Mouse (Mus musculus) fibroblast of lung, adult 2 months (primary cell): Measurements from ENCODE around the gene Ogdh.

Source experiments
- DNase-seq: peaks from one replicate; pipeline ENCODE4 v3.0.0-alpha.2; 2011; ENCODE audit warnings: low read depth

The Ogdh gene

DNA sequence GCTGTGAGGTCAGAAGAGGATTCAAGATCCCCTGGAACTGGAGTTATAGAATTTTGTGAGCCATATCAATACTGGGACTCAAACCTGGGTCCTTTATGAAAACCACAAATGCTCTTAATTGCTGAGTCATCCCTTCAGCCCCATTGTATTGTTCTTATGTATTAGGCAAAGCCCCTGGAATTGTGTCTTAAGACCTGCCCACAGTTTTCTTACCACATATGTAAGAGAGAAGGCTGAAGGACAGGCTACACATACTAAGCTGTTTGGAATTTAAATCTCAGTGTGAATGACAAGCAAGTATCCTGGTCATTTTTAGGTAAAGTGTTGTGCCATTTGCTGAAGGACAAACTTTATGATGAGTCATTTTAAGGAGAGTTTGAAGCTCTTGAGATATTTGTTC is 4.6 kb downstream of the Ogdh start:
- no peak for DNase-seq

DNA sequence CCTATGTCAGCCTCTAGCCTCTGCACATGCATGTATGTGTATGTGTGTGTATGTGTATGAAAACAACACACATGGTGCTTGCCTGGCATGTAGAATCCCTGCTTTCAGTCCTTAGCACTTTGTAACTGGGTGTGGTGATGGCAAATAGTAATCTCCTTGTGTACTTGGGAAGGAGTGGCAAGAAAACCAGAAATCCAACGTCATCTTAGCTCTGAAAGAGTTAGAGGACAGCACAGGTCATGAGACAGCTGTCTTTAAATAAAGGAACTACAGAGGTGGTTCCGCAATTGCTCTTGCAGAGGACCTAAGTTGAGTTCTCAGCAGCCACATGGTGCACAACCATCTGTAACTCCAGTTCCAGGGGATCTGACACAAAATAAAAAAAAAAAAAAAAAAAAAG is 8.0 kb downstream of the Ogdh start:
- DNase-seq = no peak

DNA sequence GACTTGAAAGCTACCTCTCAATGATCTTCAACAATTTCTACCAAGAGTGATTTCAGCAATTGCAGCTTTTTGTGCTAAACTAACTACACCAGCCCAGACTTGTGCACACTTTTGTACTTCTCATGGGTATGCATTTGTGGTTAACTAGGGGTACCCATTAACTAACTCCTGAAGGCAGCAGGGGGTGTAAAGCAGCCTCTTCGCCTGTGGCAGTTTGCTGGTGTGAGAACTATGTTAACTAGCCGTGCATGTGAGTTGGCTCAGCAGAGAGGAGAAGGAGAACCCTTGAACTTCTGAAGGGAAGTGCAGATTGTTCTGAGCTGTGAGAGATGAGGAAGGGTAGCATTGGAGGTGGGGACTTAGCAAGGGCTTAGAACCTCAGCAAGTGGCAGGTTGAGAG is 11.4 kb downstream of the Ogdh start:
- no peak for DNase-seq

DNA sequence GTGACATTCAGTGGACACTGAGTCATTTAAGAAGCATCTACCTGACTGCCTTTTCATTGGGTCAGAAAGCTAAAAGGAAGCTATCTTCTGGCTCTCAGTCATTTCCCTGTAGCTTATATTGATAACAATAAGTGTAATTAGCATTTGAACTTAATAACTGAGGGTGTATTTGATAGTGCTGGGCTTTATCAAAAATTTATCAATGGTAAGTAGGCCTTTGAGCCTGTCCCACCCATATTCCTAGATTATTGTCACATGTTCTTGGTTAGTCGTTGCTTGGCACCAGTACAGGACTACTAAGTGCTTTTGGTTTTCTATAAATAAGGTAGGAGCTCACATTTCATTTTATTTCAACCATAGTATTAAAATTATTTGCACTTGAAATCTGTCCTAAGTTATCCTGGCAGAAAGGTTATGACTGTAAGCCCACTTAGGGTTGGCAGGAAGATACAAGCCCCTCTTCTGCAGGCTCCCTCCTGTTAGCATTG is 14.6 kb downstream of the Ogdh start:
- no peak for DNase-seq

DNA sequence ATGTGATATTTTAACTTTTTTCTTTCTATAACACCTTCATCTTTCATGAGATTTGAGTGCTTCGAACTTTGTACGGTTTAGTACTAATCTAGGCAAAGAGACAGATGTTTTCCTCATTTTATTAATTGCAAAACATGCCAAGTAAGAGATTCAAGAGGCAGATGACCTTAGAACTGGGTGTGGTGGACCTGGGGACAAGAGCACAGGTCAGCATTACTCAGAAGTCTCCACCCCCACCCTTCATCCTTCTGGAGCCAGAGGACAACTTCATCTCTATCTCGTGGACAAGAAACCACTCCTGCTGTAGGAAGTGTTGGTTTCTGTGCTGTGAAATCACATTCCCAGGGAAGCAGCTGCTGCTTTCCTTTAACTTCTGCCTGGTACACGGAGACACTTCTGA is 16.7 kb downstream of the Ogdh start:
- no peak for DNase-seq

DNA sequence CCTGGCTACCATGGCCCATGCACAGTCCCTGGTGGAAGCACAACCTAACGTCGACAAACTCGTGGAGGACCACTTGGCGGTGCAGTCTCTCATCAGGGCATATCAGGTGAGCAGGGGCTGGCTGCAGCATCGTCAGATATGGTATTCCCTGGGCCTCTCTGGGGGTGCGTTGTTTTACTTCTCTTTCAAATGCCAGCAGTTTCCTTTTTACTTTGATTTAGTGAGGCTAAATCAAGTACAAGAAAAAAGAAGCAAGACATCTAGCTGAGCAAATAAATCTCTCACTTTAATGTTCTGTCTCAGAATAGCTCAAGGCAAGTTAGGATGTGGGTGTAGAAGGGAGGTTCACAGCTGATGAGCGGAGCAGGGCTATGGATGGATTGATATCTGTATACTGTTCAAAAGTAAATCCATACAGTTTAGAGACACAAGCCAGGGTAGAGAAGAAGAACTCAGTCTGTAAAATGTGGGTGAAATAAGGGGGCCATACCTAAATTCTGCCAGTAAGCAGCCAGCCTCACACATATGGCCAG is 22.5 kb downstream of the Ogdh start:
- DNase-seq = no peak

DNA sequence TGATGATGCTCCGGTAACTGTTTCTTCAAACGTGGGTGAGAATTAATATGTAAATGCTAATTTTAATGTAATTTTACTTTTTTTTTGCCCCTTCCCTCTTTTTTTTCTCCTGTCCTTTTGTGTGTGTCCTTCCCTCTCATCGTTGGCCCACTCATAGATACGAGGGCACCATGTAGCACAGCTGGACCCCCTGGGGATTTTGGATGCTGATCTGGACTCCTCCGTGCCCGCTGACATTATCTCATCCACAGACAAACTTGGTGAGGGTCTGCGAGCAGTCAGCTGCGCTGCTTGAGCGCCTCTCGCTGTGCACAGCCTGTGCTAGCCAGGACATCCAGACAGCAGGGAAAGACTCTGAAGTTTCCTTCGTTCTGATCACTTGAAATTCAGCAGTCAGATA is 25.4 kb downstream of the Ogdh start:
- no peak for DNase-seq

DNA sequence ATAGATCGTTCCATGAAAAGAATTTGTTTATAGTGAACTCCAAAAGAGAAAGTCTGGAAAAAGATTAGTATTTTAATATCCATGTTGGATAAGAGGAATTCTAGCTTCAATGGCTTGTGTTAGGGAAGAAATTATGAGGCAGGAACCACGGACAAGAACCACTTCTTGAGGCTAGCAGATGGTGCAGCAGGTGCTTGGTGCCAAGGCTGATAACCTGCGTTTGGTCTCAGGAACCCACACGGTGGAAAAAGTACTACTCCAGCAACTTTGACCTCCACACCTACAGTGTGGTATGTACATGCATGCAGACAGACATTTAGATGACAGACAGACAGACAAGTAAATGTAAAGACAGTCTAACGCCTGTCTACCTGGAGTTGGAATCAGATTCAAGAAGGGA is 27.1 kb downstream of the Ogdh start:
- DNase-seq = no peak

DNA sequence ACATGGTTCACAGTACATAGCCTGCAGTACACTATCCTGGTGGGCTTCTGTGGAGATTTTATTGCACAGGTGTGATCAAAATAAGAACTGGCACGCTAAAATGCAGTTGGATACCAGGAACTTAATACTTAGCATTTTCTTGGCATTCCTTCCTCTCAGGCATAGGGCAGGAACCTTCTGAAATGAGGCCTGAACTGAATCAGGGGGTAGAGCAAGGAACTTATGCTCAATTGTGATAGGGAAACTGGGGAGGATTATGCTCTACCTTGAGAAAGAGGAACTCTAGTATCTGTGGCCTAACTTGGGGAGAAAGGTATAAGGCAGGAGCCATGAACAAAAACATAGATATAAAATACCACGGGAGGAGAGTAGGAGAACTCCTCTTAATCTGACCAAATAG is 27.9 kb downstream of the Ogdh start:
- no peak for DNase-seq

DNA sequence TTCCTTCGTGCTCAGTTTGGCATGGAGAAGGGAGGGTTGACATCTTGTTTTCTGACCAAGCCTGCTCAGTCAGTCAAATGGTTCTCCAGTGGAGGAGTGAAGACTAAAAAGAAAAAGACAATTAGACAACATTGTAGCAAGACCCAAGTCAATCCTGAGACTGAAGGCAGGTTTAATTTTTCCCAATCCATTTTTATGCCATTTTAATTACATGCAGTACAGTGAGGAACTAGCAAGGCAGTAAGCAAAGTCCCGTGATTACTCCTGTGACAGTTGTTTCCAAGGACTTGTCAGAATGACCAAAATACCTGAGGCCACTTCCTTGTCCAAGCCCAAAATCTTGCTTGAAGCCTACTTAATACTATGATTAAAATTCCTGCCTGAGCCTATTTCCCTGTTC is 30.7 kb downstream of the Ogdh start:
- DNase-seq = no peak

DNA sequence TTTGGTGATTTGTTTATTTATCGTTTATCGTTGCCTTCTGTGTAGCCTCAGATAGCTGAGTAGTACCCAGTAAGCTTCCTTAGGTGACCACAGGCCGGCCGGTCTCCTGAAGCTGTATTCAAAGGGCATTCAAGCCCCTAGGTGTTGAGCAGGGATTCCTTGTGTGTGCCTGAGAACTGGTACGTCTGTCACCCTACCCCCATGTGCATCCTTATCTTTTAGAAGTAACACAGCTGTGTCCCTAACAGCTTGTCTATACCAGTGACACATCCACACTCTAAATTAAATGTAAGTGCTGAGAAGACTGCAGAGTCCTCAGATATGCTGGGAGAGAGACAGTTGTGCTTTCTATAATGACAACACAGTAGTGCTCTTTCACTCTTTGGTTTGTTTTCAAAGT is 31.9 kb downstream of the Ogdh start:
- no peak for DNase-seq

DNA sequence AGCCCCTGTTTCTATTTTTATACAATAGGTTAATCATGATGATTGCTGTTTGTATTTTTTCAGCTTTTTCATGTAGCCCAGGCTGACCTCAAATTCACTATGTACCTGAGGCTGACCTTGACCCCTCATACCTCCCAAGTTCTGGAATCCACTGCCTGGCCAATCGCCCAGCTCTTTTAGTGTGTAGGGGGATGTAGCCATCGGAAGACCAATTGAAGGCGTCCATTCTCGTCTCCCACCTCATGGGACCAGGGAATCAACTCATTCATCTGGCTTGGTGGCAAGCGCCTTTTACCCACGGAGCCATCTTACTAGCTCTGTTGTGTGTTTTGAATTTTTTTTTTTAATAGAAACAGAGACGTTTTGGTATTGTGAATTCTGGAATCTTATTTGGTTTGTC is 39.8 kb downstream of the Ogdh start:
- no peak for DNase-seq

DNA sequence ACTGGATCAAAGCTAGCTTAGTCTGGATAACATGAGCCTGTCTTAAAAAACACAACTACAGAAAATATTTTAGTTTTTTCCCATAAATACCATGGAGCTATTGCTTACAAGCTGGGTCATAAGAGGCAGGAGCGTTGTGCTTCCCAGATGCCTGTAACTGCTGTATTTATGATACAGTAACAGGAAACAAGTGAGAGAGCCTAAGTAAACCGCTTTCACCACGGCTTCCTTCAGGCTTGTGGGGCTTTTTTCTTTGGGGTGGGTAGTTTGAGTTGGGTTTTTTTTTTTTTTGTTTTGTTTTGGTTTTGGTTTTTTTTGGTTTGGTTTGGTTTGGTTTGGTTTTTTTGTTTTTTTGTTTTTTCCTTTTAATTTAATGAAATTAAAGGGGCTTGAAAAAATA is 41.2 kb downstream of the Ogdh start:
- DNase-seq = no peak

DNA sequence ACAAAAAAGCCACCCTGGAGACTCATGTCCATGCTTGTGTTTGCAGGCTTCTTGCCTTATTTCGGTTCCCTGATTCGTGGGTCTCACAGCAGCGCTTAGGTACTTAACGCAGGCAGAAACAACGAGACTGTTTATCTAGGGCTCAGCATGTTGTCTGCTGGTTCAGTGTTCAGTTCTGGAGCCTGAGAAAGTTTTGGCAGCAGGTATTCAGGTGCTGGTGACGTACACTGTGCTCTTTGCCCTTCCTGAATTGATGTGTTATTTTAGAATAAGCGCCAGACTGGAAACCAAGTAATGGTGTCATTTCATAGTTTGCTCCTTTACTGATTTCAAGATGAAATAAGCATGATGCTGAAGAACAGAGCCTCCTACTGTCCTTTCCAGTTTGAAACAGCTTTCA is 42.0 kb downstream of the Ogdh start:
- no peak for DNase-seq

DNA sequence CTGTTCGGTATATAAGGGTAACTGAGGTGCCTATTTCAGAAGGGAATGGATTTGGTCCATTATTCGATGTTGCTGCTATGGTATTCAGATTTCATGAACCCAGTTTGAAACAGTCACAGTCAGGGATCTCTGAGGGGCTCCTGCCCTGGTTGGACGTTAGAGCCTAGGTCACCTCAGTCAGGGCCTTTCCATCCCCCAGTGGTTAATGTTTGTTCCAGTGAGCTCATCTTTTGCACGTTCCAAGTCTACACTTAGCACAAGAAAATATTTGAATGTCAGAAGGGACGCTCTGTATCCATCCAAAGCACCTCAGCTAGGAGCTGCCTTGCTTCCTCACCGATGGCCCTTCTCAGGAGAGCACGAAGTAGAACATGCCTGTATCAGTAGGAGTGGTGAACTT is 43.9 kb downstream of the Ogdh start:
- DNase-seq = no peak

DNA sequence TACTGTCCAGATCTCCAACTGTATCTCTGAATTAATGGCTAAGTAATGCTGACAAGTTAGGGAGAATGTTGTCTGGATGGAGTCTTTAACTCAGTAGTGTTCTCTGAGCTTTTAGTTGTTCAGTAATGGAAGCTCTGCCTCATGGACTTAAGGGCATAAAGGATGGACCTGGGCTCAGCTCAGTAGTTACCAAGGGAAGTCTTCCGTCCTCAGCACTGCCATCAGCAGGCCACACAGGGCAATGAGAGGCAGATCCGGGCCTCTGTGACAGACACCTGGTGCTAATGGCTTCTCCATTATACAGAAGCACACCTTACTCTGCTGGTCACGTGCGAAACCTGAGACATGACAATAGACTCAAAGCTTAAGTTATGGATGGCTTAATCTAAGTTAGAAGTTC is 45.3 kb downstream of the Ogdh start:
- no peak for DNase-seq

DNA sequence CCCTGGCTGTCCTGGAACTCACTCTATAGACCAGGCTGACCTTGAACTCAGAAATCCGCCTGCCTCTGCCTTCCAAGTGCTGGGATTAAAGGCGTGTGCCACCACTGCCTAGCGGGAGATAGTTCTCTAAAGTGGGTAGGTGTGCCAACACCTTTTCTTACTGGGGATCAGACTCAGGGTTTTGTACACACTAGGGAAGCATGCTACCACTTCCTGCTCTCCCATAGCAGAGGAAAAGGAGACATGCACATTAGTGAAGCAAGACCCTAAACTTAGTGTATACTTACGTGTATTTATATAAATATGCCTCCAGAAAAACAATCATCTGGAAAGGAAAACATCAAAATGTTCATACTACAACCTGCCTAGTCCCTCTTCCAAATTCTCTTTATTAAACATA is 54.5 kb downstream of the Ogdh start:
- no peak for DNase-seq

DNA sequence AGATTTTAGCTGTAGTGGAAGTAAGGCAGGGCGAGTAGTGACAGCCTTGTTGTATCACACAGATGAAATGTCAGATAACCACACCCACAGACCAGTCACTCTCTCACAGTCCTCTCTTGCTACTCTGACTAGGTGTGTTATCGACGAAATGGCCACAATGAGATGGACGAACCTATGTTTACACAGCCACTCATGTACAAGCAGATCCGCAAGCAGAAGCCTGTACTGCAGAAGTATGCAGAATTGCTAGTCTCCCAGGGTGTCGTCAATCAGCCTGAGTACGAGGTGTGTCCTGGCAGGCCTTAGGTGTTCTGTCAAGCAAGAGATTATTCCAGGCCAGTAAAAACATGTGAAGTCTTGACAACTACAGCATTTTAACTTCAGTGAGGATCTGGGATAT is 55.5 kb downstream of the Ogdh start:
- no peak for DNase-seq

DNA sequence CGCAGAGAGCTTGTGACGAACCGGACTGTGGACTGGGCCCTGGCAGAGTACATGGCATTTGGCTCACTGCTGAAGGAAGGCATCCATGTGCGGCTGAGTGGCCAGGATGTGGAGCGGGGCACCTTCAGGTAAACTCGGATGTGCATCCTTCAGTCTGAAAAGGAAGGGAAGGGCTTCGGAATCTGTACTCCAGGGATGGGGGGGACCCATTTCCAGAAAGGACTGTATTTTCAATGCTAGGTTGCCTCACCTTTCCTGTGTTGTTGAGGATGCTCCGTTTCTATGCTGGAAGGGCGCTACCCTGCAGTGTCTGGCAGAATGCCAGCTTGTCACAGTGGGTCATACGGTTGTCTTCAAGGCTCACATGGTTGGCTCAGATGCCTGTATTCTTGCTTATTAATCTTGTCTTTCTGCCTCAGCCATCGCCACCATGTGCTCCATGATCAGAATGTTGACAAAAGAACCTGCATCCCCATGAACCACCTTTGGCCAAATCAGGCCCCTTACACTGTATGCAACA is 57.3 kb downstream of the Ogdh start:
- no peak for DNase-seq

DNA sequence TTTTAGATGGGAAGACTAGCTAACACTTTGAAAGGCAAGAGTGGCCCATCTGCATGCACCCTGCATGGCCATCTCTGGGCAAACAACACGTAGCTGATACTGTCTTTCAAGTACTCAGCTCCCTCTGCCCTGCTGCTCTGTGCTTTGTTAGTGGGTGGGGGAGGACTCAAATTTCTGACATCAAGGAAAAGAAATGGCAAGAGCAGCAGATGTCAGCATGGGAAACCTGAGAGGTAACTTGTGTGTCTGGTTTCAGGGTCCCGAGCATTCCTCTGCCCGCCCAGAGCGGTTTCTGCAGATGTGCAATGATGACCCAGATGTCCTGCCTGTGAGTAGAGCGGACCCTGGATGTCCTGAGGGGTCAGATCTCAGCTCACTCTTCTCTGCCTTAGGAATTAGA is 58.2 kb downstream of the Ogdh start:
- DNase-seq = no peak

DNA sequence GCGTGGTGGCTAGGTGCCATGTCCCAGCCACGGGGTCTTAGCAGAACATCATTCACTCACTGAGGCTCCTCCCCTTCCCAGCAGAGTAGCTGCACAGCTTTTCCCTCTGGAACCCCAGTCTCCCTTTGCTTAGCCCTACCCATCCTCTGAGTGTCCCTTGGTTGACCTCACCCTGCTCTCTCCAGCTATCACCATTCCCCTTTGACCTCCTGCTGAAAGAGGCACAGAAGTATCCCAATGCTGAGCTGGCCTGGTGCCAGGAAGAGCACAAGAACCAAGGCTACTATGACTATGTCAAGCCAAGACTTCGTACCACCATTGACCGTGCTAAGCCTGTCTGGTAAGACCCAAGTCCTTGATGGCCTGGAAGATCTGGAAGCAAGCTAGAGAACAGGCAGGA is 63.7 kb downstream of the Ogdh start:
- no peak for DNase-seq

DNA sequence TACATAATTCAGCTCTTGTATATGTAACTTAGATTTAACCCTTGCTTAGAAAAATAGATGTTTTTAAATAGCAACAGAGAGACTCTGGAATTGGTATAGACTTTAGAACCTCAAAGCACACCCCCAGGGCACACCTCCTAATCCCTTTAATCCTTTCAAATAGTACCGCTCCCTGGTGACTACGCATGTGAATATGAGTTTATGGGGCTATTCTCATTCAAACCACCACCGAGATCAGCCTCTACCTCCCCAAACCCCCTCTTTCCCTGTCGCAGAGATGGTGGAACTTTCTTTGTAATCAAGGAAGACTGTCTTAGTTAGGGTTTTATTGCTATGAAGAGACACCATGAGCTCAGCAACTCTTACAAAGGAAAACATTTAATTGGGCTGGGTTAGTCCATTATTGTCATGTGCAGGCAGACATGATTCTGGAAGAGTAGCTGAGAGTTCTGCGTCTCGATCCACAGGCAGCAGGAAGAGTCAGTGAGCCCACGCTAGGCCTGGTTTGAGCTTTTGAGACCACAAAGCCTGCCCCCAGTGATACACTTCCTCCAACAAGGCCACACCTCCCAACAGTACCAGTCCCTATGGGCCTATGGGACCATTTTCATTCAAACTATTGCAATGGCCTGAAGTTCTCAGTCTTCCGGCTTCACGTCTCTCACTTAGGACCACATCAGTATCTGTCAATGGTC is 73.3 kb downstream of the Ogdh start:
- DNase-seq = no peak

DNA sequence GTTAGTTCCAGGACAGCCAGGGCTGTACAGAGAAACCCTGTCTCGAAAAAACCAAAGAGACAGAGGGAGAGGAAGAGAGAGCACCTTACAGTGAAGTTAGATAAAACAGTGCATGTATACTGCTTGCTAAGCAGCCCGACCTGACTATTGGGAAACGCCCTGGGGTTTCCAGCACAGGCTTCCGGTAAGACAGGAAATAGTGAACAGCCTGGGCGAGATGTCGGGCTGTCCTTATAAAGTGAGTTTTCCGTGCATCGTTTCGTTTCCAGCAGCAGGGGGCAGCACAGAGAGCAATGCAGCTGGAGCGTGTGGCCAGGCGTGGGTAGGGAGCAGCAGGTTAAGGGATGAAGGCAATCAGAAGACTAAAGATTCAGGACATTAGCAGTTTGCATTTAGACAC is 74.5 kb downstream of the Ogdh start:
- peak; percentile 27 for DNase-seq

DNA sequence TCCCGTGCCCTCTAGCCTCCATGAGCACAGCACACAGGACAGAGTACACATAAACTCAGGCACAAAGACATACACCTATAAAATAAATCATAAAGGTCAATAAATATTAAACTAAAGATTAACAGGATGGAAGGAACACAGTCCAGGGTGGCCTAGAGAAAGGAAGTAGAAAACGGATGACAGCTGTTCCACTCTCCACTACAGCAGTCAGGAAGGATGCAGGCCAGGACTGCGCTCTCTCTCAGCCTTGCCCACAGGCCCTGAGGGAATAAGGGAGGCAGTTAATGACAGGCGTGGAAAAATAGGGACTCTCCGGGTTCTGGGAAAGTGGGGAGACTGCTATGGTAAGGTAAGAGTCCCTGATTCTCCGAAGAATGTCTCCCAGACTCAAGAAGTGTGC is 75.0 kb downstream of the Ogdh start:
- DNase-seq = no peak
